Mouse (Mus musculus): ENCODE data around the gene Ctnna3.

The Ctnna3 gene

DNA sequence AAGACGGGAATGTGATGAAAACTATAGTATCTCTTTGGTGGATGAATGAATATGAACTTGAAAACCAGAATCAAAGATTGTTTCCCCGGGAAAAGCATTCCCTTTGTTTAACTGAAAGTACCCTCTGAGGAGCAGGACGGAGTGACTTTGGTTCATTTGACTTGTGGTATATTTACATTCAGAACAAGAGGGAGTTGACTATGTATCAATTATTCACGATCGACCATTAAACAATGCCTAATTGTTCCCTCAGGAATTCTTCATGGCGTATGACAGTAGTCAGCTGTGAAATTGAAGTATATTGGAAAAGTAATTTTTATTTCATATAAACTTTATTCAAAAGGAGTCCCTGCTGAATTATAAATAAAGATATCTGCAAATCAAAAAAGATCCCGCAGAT, 341.8 kb downstream of the Ctnna3 start:
- DNase-seq, result no peak

DNA sequence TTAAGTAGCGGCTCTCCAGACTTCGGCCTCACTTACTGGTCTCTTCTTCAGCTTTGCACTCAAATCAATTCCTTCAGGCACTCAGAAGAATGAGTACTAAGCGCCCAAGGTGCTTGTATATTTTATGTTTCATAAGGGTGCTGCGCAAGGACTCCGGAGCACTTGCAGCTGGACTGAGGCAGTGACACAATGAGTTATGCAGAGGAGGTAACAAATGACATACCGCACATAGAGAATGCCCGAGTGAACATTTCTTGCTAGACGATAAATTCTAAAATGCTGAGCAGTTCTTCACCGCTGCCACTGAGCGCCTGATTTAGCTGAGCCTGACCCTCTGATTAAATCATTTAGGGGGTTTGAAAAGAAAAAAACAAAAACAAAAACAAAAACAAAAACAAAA, 342.2 kb downstream of the Ctnna3 start:
- no peak for DNase-seq

DNA sequence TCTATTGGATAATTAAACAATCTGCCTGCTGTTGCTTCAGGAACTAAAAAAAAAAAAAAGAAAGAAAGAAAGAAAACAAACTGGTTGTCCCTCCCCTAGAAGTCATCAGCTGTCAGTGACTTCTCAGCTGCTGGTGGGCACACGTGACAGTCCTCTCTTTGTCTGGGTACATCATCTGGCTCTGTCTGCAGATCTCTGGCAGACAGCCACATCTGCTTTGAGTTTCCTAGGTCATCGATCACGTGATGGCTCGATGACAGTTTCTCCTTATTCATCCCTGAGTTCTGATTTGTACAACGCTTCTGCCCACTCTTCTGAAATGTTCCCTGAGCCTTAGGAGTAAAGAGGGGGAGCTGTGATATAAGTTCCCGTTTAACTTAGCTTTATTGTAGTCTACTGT, 352.1 kb downstream of the Ctnna3 start:
- DNase-seq, result no peak

DNA sequence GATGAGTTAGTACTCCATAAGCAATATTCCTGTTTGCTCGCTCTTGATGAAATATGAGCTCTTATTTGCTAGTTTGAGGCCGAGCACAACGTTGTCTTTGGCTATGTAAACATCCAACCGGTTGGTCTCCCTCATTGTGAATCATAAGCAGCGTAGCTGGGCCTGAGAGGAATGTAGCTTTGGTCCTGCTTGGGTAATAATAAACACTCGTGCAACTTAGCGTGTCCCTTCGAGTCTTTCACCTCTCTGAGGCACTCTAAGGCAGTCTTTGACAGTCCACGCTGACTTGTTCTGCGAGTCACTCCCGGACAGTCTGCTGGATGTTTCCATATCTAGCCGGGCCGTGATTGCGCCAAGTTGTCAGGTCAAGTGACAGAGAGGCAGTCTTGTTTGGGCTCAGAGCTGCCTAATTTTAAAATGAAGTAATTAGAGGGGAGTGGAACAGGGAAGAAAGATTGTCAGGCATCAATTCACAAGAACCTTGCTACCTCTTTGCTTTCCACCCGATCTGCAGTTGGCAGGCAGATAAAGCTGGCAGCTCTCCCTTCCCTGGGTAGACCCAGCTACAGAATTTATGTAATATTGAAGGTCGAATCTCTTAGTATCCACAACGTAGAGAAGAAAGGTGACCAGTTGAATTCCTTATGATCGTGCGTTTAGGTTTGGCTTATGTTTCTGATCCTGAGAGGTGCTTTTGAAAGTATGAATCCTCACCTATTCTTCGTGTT, 355.1 kb downstream of the Ctnna3 start:
- DNase-seq, result peak in 1 of 2 experiments; percentile 7

DNA sequence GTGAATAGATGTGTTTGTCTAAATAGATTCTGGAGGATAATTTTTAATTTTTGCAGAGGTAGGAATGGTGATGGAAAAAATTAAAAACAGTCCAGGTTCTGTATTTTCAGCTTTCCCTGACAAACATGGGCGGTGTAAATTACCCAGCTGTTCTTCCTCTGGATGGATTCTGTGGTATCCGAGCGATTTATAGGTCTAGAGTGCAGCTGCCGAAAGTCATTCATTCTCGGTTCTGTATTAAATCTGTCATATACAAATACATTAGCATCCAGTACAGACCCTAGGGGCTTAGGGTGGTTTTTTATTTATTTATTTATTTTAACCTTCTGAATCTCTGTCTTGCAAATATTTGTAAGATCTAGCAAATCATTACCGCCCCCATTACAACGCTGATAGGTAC, 356.5 kb downstream of the Ctnna3 start:
- DNase-seq, result no peak

DNA sequence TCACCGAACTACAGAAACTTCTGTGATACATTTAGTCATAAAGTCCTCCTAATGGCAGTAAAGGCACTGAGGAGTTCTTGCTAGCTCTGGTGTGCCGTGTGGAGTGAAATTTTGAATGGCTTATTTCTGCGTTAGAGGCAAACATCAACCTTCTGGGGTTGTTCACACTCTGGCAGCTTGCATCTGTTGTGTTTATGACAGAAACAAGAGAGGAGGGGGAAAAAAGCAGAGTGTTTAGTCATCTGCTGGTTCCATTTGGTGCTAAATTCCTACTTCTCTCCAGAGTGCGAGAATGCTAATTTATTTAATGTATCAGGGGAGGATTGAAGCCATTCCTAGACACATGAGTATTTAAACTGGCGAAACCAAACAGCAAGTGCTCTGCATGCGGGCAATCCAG, 374.0 kb downstream of the Ctnna3 start:
- DNase-seq, result no peak

DNA sequence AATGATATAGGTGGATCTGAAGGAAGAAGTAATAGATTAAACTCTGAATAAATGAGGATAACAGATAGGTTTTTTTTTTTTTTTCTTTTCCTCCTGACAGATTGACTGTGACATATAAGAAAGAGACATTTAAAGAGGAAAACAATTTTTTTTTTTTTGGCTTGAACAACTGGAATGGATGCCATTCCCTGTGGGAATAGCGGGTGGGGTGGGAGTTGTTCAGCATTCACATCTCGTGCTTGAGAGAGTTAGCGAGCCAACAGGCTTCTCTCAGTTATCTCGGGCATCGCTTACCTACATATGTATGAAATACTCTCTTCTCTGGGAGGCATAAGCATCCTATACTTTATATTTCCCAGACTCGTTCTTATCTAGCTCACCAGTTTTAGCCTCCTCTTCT, 375.7 kb downstream of the Ctnna3 start:
- no peak for DNase-seq

DNA sequence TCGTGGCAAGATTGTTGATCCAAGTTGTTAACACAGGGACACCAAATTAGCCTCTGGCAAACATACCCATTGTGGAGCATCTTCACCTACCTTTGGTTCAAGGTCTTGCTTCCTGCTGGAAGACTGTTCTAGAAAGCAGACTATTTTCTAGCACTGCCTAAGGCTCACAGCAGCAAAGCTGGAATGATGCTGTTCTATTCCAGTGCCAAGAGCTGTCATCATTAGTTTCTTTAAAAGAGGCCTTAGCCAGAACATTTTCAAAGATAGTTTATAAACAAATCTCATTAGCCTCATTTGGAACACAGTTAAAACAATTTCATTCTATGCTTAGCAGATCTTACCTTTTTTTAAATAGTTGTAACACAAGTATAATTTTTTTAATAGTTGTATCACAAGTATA, 376.4 kb downstream of the Ctnna3 start:
- no peak for DNase-seq

DNA sequence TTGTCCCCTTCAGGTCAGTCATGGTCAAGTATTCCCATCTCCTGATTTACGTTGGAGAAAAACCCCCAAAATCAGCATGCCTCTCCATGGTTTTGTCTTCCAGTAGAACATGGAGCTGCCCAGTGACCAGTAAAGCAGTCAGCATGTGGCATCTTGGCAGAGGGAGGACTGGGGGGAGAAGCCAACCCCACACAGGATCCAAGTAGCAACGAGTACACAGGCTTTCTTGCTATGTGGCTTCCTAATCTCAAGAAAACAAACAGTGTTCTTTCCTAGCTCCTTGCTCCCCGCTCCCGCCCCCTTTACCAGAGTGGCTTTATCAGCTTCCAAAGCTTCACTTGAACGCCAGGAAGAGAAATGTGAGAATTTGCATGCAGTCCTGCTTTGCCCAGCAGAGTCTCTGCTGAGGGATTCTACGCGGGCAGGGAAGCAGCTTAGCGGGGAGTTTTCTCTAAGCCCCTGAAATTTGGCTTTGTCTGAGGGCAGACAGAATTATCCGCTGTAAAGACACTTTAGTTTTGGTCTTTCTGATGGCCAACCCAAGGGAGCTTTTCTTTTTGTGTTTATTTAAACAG, 380.2 kb downstream of the Ctnna3 start:
- DNase-seq, result peak; percentile 4 to 24

DNA sequence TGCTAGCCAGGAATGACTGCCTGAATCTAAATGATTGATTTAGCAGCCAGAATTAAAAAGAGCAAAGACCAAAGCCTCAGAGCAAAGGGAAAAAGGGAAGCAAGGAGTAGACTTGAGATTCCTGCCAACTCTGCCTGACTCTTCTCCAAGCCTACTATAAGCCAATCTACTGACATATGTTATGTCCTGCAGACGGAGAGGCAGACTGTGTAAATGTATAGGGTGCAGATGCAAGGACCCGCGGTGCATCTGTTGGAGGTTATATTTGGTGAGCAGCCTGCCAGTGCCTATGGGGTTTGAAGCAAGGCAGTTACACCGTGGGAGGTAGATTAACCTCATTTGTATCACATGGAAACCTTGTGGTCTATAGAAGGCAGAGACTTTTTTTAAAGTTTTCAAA, 409.1 kb downstream of the Ctnna3 start:
- no peak for DNase-seq

DNA sequence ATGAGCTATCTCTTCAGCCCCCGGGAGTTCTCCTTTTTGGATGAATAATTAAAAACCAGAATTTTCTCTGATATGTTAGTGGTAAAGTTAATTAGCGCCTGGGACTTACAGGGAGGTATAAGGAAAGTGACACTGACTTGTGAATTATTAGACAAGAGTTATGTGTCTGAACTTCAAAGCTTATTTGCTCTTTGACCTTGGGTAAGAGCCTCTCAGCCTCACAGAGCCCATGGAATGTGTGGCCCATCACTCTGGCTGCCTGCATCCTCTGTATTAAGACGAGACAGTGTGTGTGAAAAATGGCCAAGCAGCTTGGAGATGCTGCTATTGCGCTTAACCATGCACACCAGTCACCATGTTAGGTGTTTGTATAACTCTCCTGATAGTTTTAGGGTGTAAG, 422.0 kb downstream of the Ctnna3 start:
- DNase-seq, result no peak

DNA sequence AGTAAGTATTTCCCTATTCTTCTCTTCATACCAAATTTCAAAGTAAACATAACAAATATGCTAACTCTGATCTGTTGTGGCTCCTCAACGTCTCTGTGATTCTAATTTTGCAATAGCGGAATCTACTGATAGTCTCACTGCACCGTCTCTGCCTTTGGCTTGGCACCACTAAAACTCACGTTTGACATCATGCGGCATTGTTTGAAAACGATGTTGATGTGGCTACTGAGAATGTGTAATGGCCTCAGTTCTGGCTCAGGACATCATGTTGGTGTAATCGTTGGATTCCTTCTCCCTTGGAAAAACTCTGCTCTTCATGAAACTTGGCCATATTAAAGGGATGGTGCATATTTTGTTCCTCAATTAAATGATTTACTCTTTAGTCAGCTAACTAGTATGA, 439.2 kb downstream of the Ctnna3 start:
- no peak for DNase-seq

DNA sequence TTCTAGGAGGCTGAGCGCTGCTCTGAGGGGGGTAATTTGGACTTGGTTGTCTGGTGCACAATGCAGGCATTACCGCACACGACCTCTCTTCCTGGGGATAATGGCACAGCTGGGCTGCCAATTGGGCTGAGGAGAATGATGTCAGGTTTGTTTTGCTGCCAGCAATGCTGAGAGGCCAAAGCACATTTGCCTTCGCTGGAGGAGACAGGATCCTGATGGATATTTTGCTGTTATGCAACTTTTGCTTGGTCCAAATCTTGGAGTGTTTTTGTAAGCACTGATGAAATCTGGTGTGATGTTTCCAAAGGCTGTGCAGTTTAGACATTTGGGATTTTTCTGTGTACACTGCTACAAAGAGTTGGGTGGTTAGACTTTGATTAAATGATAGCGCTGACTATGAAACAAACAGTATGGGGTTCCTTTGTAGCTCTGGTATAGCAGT, 450.6 kb downstream of the Ctnna3 start:
- DNase-seq, result peak; percentile 60 to 81

DNA sequence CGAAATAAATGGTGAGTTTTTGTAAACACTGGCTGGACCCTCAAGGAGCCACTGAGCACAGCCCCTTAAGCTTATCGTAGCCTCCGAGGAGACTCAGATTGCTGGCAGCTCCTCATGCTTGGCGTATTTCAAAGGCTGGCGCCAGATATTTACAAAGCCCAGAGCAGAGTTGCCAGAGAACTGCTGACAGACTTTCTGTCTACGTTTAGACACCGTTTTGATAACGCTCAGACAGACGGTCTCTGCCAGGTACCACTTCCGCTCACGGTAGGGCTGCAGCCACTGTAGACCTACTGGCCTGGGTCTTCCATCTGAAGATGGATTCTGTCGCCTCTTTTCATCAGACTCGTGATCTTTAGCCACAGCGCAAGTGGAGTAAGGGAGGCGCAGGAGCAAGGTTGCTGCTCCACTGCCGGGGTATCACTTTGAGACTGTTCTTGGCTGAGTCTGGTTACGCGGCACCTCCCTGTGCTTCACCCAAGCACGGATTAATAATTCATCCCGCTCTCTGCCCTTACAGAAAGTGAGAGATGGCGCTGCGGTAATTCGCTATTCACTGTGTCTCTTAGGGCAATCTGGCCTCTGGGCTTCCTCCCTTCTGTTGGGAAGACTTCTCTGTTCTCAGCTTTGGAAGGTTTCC, 456.7 kb downstream of the Ctnna3 start:
- DNase-seq, result peak; percentile 6 to 29

DNA sequence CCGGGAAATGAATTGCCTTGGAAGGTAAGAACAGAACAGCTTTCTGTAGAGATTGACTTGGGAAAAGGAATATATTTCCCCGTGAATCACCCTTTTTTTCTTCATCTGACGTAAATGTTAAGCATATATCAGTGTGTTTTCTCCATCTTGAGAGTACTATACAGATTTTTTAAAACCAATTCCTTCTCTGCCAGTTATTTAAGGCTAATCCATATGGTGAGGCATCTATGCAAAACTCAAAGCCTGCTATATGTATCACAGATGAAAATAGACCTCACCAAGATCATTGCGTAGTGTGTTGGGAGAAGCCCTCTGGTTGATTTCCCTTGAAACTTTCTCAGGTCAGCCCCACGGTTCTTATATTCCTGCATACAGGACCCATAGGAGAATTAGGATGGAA, 464.7 kb downstream of the Ctnna3 start:
- no peak for DNase-seq

DNA sequence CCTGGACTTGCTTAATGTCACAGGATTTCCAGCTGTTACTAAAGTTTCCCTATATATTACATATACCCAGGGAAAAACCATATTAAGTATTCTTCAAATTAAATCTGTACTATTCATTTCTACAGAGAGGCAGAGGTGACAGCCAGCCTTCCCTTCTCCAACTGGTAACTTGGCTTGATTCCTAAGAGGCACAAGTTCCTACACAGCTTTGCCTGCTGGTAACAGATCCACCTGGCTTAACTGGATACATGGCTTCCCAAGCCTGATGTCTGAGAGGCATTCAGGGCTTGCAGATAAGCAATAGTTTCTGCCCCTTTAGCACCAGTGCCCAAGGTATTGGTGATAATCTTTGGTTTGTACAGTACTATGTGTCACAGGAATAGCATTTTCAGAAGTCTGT, 470.0 kb downstream of the Ctnna3 start:
- DNase-seq, result no peak

DNA sequence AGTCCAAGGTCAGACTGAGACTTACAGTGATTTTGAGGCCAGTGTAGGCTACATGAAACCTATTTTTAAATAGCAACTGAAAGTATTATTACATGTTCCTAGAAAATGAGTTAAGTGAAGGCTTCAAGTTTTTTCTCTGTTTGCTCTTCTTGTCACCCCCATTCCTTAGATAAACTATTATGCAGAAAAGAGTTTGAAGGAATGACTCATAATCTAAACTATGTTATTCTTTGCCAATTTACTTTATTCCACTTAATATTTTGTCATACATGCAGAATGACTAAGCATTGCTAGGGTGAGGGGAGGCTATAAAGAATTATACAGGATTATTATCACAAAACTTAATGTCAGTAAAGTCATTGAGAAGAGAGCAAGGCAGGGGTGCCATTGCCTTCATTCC, 479.0 kb downstream of the Ctnna3 start:
- no peak for DNase-seq

DNA sequence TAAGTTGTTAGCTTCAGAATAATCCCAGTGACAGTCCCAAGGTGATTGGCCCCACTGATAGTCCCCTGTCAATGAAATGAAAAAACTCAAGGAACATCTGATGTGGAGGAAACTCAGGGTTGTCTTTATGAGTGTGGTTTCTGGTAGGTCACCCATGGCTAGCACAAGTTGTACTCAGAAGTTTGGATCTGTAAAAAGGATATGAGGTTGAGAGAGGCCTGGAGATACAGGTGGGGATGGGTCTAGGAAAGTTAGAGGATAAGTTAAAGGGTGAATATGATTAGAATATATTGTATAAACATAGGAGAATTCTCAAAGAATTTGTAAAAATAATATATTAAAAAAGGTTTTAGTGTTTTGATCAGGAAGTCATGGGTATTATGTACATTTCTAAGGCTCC, 497.4 kb downstream of the Ctnna3 start, which contains the start of gene Gm10118:
Gm10118 (minus strand) TSS at position 101 of the 400 bp plus-strand sequence.
- no peak for DNase-seq

DNA sequence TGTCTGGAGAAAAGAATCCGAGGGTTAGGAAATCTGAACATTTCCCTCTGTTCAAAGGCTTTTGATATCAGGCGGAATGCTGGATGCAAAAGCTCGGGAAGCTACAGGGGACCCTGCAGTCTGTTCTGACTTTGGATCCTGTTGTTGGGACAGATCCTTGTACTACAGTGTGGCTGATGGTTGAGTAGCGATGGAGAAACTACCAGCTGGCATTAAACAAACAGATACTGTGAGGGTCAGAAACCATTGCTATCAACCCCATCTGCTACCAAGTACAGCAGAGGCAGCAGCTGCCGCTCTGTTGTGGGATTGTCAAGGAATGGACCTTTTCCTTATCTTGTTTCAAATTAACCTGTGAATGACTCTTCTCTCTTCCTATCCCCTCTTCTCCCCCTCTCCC, 504.0 kb downstream of the Ctnna3 start:
- no peak for DNase-seq

DNA sequence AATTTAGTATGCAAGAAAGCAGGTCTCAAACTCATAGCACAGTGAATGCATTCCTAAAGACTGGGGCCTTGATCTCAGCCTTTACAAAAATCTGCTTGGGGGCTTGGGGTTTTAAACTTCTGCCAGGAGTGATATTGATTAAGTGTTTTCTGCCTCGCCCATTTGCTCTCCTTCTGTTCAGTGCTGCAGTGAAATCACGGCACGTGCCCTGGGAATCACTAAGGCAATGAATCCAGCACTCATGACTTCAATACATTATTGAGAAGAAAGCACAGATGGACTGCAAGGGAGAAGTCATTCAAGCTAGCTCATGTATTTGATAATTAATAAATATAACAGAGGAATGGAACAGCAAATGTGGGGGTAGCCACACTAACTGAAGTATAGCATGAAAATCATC, 515.6 kb downstream of the Ctnna3 start:
- no peak for DNase-seq

DNA sequence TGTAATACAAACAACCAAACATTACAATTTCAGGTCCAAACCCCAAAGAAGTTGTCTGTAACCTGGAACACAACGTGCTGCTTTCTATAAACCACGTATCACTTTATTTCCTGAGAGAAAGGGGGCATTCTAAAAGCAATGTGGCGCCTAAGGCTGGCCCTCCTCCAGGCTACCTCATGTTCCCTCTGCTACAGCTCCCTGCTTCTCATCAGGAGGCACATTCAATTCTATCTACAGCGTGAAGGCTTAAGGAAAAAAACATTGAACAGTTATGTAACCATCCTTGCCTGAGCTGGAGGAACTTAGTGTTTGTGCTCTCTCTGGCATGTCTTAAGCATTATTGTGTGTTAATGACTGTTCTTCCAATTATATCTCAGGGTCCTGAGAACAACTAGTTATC, 517.4 kb downstream of the Ctnna3 start:
- DNase-seq, result no peak

DNA sequence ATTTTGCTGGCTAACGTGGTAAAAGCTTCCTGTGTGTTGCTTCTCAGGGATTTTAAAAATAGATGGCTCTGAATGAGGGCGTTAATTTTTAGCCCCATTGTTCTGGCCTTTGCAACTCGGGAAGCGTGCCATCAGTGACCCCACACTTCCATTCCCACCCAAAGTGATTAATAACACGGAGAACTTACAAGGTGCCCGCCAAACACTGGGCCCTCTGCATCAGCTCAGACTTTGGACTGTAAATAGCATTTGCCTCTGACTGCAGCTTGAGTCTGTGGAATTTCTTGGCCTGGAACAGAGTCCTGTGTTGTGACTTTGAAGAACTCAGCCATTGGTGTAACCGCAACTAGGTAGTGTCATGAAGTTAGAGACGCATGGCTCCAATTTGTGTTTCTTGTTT, 521.0 kb downstream of the Ctnna3 start:
- peak in 1 of 2 experiments; percentile 21 for DNase-seq

DNA sequence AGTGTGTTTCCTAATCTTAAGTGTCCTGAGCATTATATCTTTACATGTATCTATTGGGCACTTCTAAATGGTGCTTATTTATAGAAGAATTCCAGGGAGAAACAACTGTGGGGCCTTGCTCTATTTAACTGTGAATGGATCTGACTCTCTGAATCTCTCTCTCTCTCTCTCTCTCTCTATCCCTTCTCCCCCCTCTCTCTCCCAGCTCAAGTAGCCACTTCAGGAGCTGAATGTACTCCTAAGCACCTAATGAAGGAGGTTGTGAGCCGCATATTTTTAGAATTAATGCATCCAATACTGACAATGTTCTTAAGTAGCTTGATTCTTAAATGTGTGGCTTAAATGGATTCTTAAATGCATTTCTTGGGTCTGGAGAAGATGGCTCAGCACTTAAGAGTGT, 521.6 kb downstream of the Ctnna3 start:
- no peak for DNase-seq

DNA sequence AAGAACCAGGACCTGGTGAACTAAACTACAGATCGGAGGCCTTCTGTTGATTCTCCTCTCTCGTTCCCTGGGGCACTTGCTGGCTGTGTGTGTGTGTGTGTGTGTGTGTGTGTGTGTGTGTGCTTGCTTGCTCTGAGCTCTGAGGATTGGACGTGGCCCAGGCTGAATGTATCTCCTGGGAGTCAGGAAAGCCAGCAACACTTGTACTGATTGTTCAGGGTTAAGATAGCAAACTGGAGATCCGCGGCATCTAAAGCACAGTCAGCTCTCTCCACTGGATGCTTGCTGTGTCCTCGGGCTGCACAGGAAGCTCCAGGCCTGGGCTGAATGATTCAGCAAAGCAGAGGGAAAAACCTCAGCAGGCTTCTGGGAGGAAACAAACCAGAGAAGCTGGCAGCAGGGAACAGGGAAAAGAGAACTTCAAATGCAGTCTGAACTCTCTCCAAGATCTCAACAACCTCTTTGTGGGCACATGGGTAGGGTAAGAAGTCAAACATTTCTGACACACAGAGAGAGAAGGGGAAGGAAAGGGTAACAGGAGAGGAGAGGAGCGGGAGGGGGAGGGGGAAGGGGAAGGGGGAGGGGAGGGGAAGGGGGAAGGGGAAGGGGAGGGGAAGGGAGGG, 524.5 kb downstream of the Ctnna3 start:
- no peak for DNase-seq
